Mouse (Mus musculus) liver, embryonic 16.5 days (tissue): ENCODE measurements at regions not wholly inside any gene's neighbourhood (a gene's known extent, or its start where the extent isn't known, plus 50 kb on each side); places are given as distances from the start of the nearest gene placed in this dataset.
"Not testable (repeated sequence)": the region's sequence is repeated elsewhere in the genome, so short reads cannot be mapped to it uniquely, and the experiment has no call there.

Experiments used
- ATAC-seq: fragments of 200-750 bp; cut with Nextera tagmentation; 2 replicates; pipeline ENCODE4 v1.8.0; 2017; ENCODE audit warnings: low read depth, mild to moderate bottlenecking, moderate number of reproducible peaks, moderate library complexity
- H3K27ac ChIP-seq: fragments of 300-500 bp; sonication (generic); 2 replicates; pipeline ENCODE4 v1.5.1; 2014; ENCODE audit warnings: mild to moderate bottlenecking, low read length
- H3K27me3 ChIP-seq: fragments of 300-500 bp; sonication (generic); 2 replicates; pipeline ENCODE4 v1.6.1; 2014; ENCODE audit warnings: low read depth, low read length, mixed read lengths; ENCODE audit not compliant: control insufficient read depth, insufficient read depth
- H3K36me3 ChIP-seq: fragments of 300-500 bp; sonication (generic); 2 replicates; pipeline ENCODE4 v1.6.1; 2014; ENCODE audit warnings: mild to moderate bottlenecking; ENCODE audit not compliant: control insufficient read depth, insufficient read depth
- H3K4me1 ChIP-seq: fragments of 300-500 bp; sonication (generic); 2 replicates; pipeline ENCODE4 v1.6.1; 2014; ENCODE audit warnings: low read depth, low read length, mixed read lengths; ENCODE audit not compliant: control insufficient read depth
- H3K4me2 ChIP-seq: fragments of 300-500 bp; sonication (generic); 2 replicates; pipeline ENCODE4 v1.6.1; 2014; ENCODE audit warnings: low read depth, low read length, mixed read lengths
- H3K4me3 ChIP-seq: fragments of 300-500 bp; sonication (generic); 2 replicates; pipeline ENCODE4 v1.5.1; 2014; ENCODE audit warnings: low read depth, mild to moderate bottlenecking, low read length
- H3K9ac ChIP-seq: fragments of 300-500 bp; sonication (generic); 2 replicates; pipeline ENCODE4 v1.6.1; 2014; ENCODE audit warnings: low read depth, low read length
- H3K9me3 ChIP-seq: fragments of 300-500 bp; sonication (generic); replicated peaks from 2 replicates; pipeline ENCODE4 v1.6.1; 2016; ENCODE audit warnings: low read length; ENCODE audit not compliant: control insufficient read depth
- WGBS: fragments of 180-500 bp; shearing (Covaris S2); extraction: QIAGEN DNeasy Blood & Tissue Kit; methylation state at CpG from one replicate; pipeline ENCODE4 v1.1.7; 2014; ENCODE audit not compliant: insufficient replicate concordance; 5-methylcytosine and 5-hydroxymethylcytosine counted together

DNA sequence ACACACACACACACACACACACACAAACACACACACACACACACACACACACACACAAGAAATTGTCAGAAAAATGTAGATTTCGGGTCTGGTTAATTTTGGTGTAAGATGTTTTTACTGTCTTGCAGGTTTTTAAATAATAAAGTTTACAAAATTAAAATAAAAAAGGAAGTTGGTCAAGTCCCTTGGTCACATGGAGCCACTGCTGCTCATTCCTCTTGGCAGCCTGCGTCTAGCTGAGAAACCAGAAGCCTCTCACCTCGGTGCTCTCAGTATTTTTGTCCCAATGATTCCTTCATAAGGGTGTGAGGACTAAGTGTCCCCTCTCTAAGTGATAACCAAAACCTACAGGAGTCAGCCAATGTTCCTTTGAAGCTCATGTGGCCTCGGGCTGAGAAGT is 76.8 kb upstream of the Smg1 start:
- ATAC-seq, result no peak
- Histone ChIP-seq H3K9ac (no peak overlapping the region), H3K4me3 (no peak overlapping the region), H3K27me3 (no peaks in the 10 kb centered on the region), H3K9me3 (no peaks in the 10 kb centered on the region), H3K36me3 (no peaks in the 10 kb centered on the region), H3K27ac (no peak overlapping the region), H3K4me2 (no peak overlapping the region), H3K4me1 (no peaks in the 10 kb centered on the region; the same call in 1 of the 2 replicates)
- WGBS, result 47% methylated on average over 4 of the region's 4 CpGs

DNA sequence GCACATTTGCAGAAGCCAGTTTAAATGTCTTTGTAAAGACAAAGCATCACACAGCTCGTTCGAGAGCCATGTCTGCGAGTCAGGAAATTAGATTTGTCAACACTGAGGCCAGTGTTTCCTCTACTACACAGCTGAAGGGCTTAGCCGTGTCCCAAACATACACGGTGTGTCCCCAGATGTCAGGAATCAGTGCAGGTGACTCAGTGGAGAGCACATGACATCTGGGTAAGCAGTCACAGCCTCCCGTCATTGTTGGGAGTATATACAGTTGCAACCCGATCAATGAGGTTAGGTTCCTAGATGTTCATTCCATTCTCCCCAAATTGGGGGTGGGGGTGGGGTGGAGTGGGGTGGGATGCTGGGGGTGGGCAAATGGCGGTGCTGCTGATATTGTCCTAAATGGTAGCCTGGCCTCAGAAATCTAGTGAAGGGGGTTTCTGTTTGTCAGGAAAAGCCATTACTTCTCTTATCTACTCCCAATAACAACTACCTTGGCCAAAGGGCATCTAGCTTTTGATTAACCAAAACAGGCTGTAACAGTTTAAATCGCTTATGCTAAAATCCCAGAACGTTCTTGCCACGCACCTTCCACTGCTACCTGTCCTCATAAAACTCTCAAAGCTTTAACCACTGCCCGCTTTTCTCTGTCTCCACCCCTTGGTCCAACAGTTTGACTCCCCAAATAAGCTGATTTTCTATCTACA is 75.1 kb upstream of the Smg1 start:
- WGBS, result 35% methylated on average over 12 of the region's 12 CpGs
- H3K4me3 ChIP-seq, result no peak overlapping the region
- H3K27ac ChIP-seq, result no peak overlapping the region; the same call in 1 of the 2 replicates
- no peaks in the 10 kb centered on the region for H3K36me3 ChIP-seq
- H3K9ac ChIP-seq, result no peak overlapping the region
- ATAC-seq, result peak; percentile 80
- H3K9me3 ChIP-seq, result no peaks in the 10 kb centered on the region
- 0 out of 2 replicates have a peak overlapping the region, but pooled peaks have one; percentile 22 for H3K4me2 ChIP-seq
- no peaks in the 10 kb centered on the region for H3K27me3 ChIP-seq
- H3K4me1 ChIP-seq, result no peaks in the 10 kb centered on the region; the same call in 1 of the 2 replicates

DNA sequence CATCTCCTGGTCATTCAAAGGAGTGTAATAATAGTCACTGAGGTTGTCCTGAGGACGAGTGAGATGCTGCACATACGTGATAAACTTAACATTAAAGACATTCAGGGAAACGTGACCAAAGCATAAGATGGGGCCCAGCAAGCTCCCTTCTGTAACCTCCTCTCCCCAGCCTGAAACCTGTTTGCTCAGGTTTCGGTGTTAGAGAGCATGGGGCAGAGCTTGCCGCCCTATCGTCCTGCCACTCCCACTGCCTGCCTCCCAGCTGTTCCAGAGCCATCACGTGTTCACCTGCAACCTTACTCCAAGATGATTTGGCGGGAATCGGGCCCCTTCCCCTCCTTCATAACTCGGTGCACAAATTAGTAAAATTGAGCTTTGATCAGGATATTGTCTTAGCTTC is 71.4 kb upstream of the Smg1 start:
- not testable (repeated sequence) for ATAC-seq, H3K27ac ChIP-seq, H3K9me3 ChIP-seq, H3K4me1 ChIP-seq, H3K9ac ChIP-seq, H3K4me2 ChIP-seq, H3K36me3 ChIP-seq, H3K27me3 ChIP-seq, H3K4me3 ChIP-seq
- WGBS, result 45% methylated on average over 10 of the region's 10 CpGs

DNA sequence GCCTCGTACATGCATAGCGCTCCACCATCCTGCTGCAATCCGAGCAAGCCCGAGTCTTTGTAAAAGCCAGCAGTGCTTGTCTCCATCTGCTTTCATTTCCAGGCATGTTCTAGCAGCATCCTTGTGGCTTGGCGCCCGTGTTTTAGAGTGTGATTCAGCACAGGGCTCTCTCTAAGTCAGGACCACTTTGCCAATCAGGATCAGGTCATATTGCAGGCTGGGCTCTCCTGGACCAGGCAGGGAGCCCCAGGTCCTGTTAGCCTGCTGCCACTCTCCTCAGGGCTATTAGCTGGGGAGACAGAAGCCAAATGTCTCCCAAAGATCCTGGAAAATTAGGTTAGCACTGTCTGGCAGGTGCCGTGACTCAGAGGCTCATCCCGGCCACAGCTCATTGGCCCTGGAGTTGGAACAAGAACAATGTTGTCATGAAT is 70.8 kb upstream of the Smg1 start:
- H3K4me3 ChIP-seq, result no peak overlapping the region
- H3K27me3 ChIP-seq, result no peaks in the 10 kb centered on the region
- ATAC-seq, result no peak
- H3K9me3 ChIP-seq, result no peaks in the 10 kb centered on the region
- H3K4me1 ChIP-seq, result no peaks in the 10 kb centered on the region; the same call in 1 of the 2 replicates
- no peak overlapping the region for H3K9ac ChIP-seq
- WGBS, result 71% methylated on average over 8 of the region's 8 CpGs
- no peaks in the 10 kb centered on the region for H3K36me3 ChIP-seq
- H3K27ac ChIP-seq, result no peak overlapping the region
- no peak overlapping the region for H3K4me2 ChIP-seq

DNA sequence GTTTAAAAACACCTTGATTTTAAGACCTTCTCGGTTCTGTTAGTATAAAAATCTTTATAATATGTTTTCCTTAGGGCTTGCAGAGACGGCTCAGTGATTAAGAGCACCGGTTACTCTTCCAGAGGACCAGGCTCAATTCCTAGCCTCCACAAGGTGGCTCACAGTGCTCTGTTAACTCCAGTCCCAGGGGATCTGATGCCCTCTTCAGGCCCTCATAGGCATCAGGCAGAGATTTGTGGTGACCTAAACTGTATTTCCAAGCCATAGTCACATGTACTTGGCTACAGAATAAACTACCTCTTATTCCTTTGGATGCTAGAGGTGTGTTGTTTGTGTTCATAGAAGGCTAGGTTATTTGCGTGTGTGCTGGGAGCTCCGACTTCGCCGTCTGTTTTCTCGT is 70.3 kb upstream of the Smg1 start:
- ATAC-seq, result no peak
- H3K4me2 ChIP-seq, result no peak overlapping the region
- no peak overlapping the region for H3K27ac ChIP-seq
- no peak overlapping the region for H3K4me3 ChIP-seq
- no peaks in the 10 kb centered on the region; the same call in 1 of the 2 replicates for H3K4me1 ChIP-seq
- WGBS, result 64% methylated on average over 8 of the region's 8 CpGs
- H3K36me3 ChIP-seq, result no peaks in the 10 kb centered on the region
- H3K9me3 ChIP-seq, result no peaks in the 10 kb centered on the region
- H3K9ac ChIP-seq, result no peak overlapping the region
- no peaks in the 10 kb centered on the region for H3K27me3 ChIP-seq

DNA sequence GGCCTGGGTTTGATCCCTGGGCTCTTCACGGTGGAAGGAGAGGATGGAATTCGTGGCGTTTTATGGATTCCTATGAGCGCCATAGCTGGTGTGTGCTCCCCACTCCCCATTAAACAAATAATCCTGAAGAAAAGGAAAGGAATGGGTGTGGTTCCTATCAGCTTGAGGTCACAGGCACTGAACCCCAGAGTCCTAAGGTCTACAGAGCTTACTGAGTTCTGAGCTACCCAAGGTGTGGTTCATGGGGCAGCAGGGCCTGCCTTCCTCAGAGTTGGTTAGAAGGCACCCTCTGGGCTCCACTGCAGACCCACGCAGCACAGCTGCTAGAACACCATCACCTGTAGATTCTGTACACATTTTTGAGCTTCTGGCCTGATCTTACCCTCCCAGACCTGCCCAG is 66.3 kb upstream of the Smg1 start:
- no peaks in the 10 kb centered on the region for H3K4me1 ChIP-seq
- H3K9ac ChIP-seq, result no peak overlapping the region
- H3K4me3 ChIP-seq, result no peak overlapping the region
- no peaks in the 10 kb centered on the region for H3K9me3 ChIP-seq
- H3K36me3 ChIP-seq, result no peaks in the 10 kb centered on the region
- H3K4me2 ChIP-seq, result no peak overlapping the region
- no peaks in the 10 kb centered on the region for H3K27me3 ChIP-seq
- no peak overlapping the region for H3K27ac ChIP-seq
- WGBS, result 57% methylated on average over 5 of the region's 5 CpGs
- ATAC-seq, result no peak

DNA sequence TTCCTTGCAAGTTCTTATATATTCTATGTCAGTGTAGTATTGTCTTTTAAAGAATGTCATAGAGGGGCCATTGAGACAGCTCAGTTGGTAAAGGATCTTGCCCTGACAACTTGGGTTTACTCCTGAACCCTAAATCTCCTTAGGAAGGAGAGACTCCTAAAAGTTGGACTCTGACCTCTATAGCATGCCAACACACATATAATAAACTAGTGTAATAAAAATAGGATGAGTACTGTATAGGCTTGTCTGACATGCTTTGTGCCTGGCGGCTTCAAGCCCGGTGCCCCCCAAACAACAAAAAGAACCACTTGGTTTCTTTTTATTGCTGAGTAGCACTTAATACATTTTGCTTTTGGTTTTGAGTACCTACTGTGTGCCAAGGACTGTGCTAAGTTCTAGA is 65.4 kb upstream of the Smg1 start:
- H3K4me1 ChIP-seq, result no peaks in the 10 kb centered on the region
- no peaks in the 10 kb centered on the region for H3K36me3 ChIP-seq
- WGBS, result 78% methylated on average over 2 of the region's 2 CpGs
- no peak overlapping the region for H3K4me2 ChIP-seq
- no peaks in the 10 kb centered on the region for H3K27me3 ChIP-seq
- no peak overlapping the region for H3K9ac ChIP-seq
- no peak for ATAC-seq
- no peaks in the 10 kb centered on the region for H3K9me3 ChIP-seq
- no peak overlapping the region for H3K27ac ChIP-seq
- H3K4me3 ChIP-seq, result no peak overlapping the region

DNA sequence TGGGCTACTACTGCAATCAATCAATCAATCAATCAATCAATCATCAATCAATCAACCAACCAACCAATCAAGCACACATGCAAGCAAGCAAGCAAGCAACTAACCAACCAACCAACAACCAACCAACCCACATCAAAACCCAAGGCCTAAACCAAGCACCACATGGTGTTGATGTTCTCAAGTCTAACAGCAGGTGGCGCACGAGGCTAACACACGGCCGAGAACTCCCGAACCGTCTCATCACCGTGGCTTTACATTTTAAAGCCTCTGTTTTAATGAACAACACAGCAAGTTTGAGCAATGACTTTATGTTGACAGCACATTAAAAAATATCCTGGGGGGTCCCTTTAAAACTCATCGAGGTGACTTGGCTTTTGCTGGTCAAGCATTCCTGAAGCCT is 61.3 kb upstream of the Smg1 start:
- H3K27me3 ChIP-seq, result no peaks in the 10 kb centered on the region
- no peak overlapping the region for H3K9ac ChIP-seq
- H3K4me3 ChIP-seq, result no peak overlapping the region
- H3K4me1 ChIP-seq, result no peaks in the 10 kb centered on the region
- no peaks in the 10 kb centered on the region for H3K9me3 ChIP-seq
- WGBS, result under 1% methylated on average over 8 of the region's 8 CpGs
- H3K4me2 ChIP-seq, result no peak overlapping the region
- no peak overlapping the region for H3K27ac ChIP-seq
- ATAC-seq, result no peak
- no peaks in the 10 kb centered on the region for H3K36me3 ChIP-seq

DNA sequence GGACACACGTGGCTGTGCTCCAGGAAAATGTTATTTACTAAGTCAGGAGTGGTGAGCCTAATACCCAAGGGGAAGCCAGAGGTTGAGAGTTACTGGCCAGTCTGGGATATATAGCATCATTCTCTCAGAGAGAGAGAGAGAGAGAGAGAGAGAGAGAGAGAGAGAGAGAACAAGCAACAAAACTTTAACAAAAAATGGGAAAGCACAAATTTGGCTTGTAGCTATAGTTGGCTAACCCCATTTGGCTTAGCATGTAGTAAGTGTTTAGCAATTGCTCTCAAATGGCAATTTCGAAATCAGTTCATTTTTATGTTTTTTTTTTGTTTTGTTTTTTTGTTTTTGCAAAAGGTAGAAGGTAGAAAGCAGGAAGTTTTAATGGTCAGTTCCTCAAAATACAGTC is 60.9 kb upstream of the Smg1 start:
- H3K4me1 ChIP-seq, result no peaks in the 10 kb centered on the region
- no peaks in the 10 kb centered on the region for H3K27me3 ChIP-seq
- ATAC-seq, result no peak
- no peaks in the 10 kb centered on the region for H3K9me3 ChIP-seq
- H3K27ac ChIP-seq, result no peak overlapping the region
- no peaks in the 10 kb centered on the region for H3K36me3 ChIP-seq
- H3K9ac ChIP-seq, result no peak overlapping the region
- no peak overlapping the region for H3K4me3 ChIP-seq
- 44% methylated on average over 2 of the region's 2 CpGs for WGBS
- no peak overlapping the region for H3K4me2 ChIP-seq
